Mouse (Mus musculus): ENCODE data around the gene Slc43a2. TPM values are rescaled to one million over a fixed set of nuclear protein-coding genes. Genes with fewer than 3 reads are reported as not detected.
"Not testable (repeated sequence)": the region's sequence is repeated elsewhere in the genome, so short reads cannot be mapped to it uniquely, and the experiment has no call there.

Slc43a2 gene
- polyA plus RNA-seq, 1 experiment from 2014 or later: 12.9 TPM

DNA sequence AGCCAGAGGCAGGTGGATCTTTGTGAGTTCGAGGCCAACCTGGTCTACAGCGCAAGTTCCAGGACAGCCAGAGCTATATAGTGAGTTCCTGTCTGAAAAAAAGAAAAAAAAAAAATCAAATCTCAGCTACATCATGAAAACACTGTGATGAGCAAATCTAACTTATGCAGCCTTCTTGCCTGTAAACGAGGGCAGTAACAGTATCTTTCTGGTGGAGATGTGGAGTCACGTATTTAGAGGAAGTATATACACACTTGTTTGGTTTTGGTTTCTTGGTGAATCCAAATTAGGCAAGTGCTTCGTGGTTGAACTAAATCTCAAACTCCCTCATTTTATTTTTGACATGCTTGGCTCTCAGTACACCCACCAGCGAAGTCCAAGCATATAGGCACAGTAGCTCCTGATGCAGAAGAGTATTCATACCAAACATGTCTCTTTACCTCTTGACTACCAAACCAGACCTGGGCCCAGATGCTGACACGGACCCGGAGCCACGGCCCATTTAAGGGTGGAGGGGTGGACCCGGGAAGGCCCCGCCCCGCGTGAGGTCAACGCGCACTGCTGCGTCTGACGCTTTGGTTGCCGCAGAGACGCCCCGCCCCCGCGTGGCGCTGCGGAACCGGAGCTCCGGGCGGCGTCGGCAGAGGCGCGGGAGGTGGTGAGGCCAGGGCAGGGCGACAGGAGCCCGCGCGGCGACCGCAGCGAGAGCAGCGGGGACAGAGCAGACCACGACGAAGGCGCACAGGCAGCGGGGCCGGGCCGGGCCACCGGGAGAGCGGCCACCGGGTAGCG is 56.2 kb downstream of the Slc43a2 start, which contains the start of gene Pitpna:
Gene Pitpna, plus strand, starts transcription at position 605 of the 792 bp plus-strand sequence.
- H3K36me3 ChIP-seq: 0 out of 2 replicates have a peak, but pooled peaks cover 8% of the 10 kb centered on the region
- peak within 1 kb of the TSS; percentile 97 for H3K4me3 ChIP-seq (replicated peaks)
- peak within 1 kb of the TSS; percentile 86 for H3K27ac ChIP-seq
- H3K9me3 ChIP-seq: no peaks in the 10 kb centered on the region
- H3K4me1 ChIP-seq (replicated peaks): peaks cover 16% of the 10 kb centered on the region
- WGBS: 4% methylated on average over 49 of the region's 49 CpGs
- H3K4me2 ChIP-seq (replicated peaks): peak within 1 kb of the TSS; percentile 86
- peak; percentile 87 for ATAC-seq
- peak within 1 kb of the TSS; percentile 97 for H3K9ac ChIP-seq
- H3K27me3 ChIP-seq (replicated peaks): no peaks in the 10 kb centered on the region

DNA sequence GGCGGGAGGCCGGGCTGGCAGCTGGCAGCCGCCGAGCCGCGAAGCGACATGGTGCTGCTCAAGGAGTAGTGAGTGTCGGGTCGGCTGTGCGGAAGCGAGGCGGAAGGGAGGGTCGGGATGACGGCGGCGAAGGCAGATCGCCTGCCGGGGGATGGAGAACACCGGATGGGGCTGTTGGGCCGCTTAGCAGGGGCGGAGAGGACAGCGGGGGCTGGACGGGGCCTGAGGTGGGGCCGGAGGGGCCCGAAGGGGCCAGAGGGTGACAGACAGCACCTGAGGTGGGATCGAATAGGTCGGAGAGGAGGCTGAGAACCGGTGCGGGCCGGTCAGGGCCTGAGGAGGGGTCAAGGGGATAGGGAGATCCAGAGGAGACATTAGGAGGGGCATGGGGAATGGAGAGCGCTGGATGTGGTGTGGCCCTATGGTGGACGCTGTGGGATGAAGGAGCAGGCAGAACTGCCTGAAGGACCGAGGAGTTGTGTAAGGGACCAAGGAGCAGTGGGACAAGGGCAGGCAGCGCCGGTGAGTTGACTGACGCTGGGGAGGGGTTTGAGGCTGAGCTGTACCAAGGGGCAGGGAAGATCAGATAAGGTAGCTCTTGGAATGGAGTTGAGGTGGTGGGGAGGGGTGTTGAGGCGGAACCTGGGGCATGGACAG is 56.9 kb downstream of the Slc43a2 start:
- ATAC-seq: peak; percentile 67
- Histone ChIP-seq H3K36me3 (0 out of 2 replicates have a peak, but pooled peaks cover 10% of the 10 kb centered on the region), H3K4me2 (replicated peaks) (peak overlapping the region; percentile 86), H3K27ac (peak overlapping the region; percentile 86), H3K27me3 (replicated peaks) (no peaks in the 10 kb centered on the region), H3K9me3 (no peaks in the 10 kb centered on the region), H3K4me3 (replicated peaks) (peak overlapping the region; percentile 97), H3K4me1 (replicated peaks) (peaks cover 18% of the 10 kb centered on the region), H3K9ac (peak overlapping the region; percentile 97)
- WGBS: under 1% methylated on average over 37 of the region's 37 CpGs

DNA sequence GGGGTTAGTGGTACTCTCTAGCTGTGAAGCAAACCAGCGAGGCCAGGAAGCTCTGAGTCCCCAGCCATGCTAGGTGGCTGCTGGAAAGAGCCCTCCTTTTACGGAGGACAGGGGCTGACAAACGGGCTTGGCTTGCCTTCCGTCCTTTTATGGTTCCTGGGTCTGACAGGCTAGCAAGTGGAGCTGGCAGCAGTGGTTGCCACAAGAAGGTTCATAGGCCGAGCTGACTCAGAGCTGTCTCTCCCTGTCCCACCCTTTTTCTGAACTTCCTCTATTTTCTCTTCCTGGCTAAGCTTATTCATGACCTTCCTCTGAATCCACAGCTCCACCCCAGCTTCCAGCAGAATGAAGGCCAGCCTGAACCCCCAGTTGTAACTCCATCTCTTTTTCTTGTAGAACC is 61.1 kb downstream of the Slc43a2 start:
- peaks cover 21% of the 10 kb centered on the region; the same call in 1 of the 2 replicates for H3K36me3 ChIP-seq
- H3K4me2 ChIP-seq (replicated peaks): peak overlapping the region; percentile 27; the same call in 1 of the 2 replicates
- H3K27me3 ChIP-seq (replicated peaks): no peaks in the 10 kb centered on the region
- peak; percentile 26 for ATAC-seq
- H3K9ac ChIP-seq: no peak overlapping the region
- no peak overlapping the region for H3K4me3 ChIP-seq (replicated peaks)
- H3K27ac ChIP-seq: peak overlapping the region; percentile 73
- peaks cover 21% of the 10 kb centered on the region for H3K4me1 ChIP-seq (replicated peaks)
- H3K9me3 ChIP-seq: no peaks in the 10 kb centered on the region
- 57% methylated on average over 5 of the region's 5 CpGs for WGBS

DNA sequence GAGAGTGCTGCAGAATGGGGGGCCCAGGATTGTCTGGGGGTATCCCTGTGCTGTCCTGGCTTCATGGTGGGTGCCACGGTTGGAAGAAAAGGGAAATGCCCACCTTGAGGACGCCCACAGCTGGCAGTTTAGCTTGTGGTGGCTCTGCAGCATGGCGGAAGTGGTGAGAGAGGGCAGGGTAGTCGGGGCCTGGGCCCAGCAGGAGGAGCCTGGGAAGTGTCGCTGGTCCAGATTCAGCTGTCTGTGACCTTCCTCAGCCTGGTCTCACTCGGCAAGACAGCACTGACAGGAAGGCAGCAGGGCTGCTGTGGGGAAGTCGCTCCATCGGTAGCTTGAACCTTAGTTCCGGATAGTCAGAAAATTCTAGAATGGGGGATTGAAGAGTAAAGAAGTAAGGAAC is 62.9 kb downstream of the Slc43a2 start:
- no peaks in the 10 kb centered on the region for H3K27me3 ChIP-seq (replicated peaks)
- H3K9me3 ChIP-seq: no peaks in the 10 kb centered on the region
- 83% methylated on average over 9 of the region's 9 CpGs for WGBS
- no peak overlapping the region for H3K4me2 ChIP-seq (replicated peaks)
- peaks cover 12% of the 10 kb centered on the region for H3K4me1 ChIP-seq (replicated peaks)
- no peak overlapping the region for H3K9ac ChIP-seq
- no peak for ATAC-seq
- H3K27ac ChIP-seq: no peak overlapping the region
- H3K36me3 ChIP-seq: peaks cover 21% of the 10 kb centered on the region; the same call in 1 of the 2 replicates
- H3K4me3 ChIP-seq (replicated peaks): no peak overlapping the region

DNA sequence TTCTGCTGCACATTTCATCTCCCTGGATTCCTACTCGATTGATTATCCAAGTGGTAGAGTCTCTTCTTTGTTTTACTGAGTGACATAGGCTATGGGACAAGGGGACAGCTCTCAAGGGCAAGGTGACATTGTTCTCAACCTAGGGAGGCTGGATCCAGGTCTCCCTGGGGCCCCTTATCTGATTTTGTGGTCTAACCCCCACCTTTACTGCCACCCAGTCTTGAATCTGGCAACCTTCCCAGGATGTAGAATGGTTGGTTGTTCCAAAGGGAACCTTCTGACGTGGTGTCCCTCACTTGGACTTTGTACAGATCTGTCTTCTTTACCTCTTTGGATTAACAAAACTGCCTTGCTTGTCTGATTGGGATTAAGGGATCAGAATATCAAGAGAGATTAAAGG is 63.9 kb downstream of the Slc43a2 start:
- H3K27ac ChIP-seq: no peak overlapping the region
- no peak overlapping the region for H3K4me2 ChIP-seq (replicated peaks)
- H3K9ac ChIP-seq: no peak overlapping the region
- H3K9me3 ChIP-seq: no peaks in the 10 kb centered on the region
- no peaks in the 10 kb centered on the region for H3K27me3 ChIP-seq (replicated peaks)
- H3K36me3 ChIP-seq: peaks cover 25% of the 10 kb centered on the region; the same call in 1 of the 2 replicates
- 68% methylated on average over 2 of the region's 2 CpGs for WGBS
- H3K4me3 ChIP-seq (replicated peaks): no peak overlapping the region
- peak; percentile 24; the same call in 1 of the 2 replicates for ATAC-seq
- peaks cover 9% of the 10 kb centered on the region for H3K4me1 ChIP-seq (replicated peaks)

DNA sequence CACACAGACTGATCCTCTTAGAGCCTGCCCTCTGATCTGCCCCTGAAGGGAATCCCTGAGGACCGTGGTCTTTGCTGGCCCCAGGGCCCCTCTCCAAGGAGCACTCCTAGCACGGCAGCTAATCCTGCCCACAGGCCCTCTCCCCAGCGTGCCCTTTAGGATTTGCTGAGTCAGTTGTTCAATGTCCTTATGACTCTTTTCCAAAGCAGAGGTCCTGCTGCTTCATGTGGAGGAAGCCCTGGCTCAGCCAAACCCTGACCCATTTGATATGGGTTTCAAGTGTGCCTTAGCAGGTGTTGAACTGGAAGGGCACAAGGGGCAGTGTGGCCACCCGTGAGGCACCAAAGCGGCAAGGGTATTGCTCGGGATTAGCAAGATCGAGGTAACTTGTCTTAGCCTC is 64.3 kb downstream of the Slc43a2 start:
- 83% methylated on average over 7 of the region's 7 CpGs for WGBS
- H3K27me3 ChIP-seq (replicated peaks): no peaks in the 10 kb centered on the region
- H3K9ac ChIP-seq: no peak overlapping the region
- H3K4me3 ChIP-seq (replicated peaks): no peak overlapping the region
- peaks cover 9% of the 10 kb centered on the region for H3K4me1 ChIP-seq (replicated peaks)
- no peak overlapping the region for H3K4me2 ChIP-seq (replicated peaks)
- no peak for ATAC-seq
- H3K27ac ChIP-seq: no peak overlapping the region
- no peaks in the 10 kb centered on the region for H3K9me3 ChIP-seq
- peaks cover 29% of the 10 kb centered on the region; the same call in 1 of the 2 replicates for H3K36me3 ChIP-seq

DNA sequence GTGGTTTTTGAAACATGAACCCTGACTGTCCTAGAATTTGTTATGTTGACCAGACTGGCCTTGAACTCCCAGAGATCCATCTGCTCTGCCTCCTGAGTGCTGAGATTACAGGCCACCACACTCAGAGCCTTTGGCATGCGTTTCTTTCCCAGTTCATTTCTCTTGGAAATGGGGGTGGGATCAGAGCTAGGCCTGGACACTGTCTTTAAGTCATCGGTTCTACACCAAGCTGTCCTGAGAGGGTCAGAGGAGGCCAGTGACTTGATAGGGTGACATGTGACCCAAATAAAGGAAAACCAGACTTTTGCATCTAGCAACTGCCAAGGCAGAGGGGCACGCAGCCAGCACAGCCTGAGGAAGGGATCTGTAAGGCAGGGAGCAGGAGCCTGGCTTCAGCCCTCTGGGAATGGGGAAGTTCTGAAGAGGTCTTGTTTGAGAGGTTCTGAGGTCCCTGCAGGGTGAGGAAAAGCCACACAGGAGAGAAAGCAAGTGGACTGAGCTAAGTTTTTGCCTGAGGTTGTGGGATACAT is 65.3 kb downstream of the Slc43a2 start:
- Histone ChIP-seq H3K9me3 (no peaks in the 10 kb centered on the region), H3K4me2 (replicated peaks) (no peak overlapping the region), H3K4me3 (replicated peaks) (no peak overlapping the region), H3K27me3 (replicated peaks) (no peaks in the 10 kb centered on the region), H3K4me1 (replicated peaks) (peaks cover 9% of the 10 kb centered on the region), H3K27ac (no peak overlapping the region), H3K9ac (no peak overlapping the region), H3K36me3 (peaks cover 33% of the 10 kb centered on the region; the same call in 1 of the 2 replicates)
- ATAC-seq: no peak
- whole genome bisulfite sequencing: 77% methylated on average over 3 of the region's 3 CpGs

DNA sequence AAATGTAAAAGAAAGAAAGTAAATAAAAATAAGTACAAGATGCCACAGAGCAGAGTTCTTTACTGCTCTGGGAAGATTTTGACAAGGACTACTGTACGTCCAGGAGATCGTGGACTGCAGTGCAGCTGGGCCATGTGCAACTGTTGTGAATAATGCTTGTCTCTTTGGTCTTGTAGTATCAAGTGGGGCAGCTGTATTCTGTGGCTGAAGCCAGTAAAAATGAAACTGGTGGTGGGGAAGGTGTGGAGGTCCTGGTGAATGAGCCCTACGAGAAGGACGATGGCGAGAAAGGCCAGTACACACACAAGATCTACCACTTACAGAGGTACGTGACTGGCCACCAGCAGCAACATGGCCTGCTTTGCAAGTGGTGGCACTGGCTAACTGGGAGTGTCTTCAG is 66.5 kb downstream of the Slc43a2 start:
- Histone ChIP-seq H3K36me3 (peaks cover 36% of the 10 kb centered on the region; the same call in 1 of the 2 replicates), H3K9ac (no peak overlapping the region), H3K9me3 (no peaks in the 10 kb centered on the region), H3K27ac (no peak overlapping the region), H3K4me3 (replicated peaks) (no peak overlapping the region), H3K4me1 (replicated peaks) (0 out of 2 replicates have a peak, but pooled peaks cover 2% of the 10 kb centered on the region), H3K4me2 (replicated peaks) (no peak overlapping the region), H3K27me3 (replicated peaks) (no peaks in the 10 kb centered on the region)
- ATAC-seq: no peak
- 89% methylated on average over 6 of the region's 6 CpGs for WGBS

DNA sequence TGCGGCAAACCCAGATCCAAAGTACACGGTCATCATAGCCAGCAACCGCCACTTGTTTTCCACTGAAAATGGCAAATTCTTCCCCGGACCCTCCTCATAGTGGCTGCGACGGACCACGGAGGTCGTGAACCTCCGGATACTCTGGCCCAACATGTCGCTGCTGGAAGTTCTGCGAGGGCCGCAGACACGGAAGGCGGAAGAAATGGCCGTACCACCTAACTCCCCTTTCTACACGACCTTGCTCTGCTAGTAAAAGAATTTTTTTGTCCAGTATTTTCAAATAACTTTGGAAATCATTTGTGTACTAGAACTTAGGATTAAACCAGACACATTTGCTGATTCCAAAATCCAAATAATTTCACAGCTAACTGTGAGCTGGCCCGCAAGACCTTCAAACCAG is 68.3 kb downstream of the Slc43a2 start:
- H3K36me3 ChIP-seq: peaks cover 33% of the 10 kb centered on the region; the same call in 1 of the 2 replicates
- not testable (repeated sequence) for H3K4me1 ChIP-seq (replicated peaks); H3K4me3 ChIP-seq (replicated peaks); H3K9me3 ChIP-seq; H3K9ac ChIP-seq; ATAC-seq; H3K27me3 ChIP-seq (replicated peaks); H3K27ac ChIP-seq; H3K4me2 ChIP-seq (replicated peaks)
- 89% methylated on average over 17 of the region's 17 CpGs for WGBS

DNA sequence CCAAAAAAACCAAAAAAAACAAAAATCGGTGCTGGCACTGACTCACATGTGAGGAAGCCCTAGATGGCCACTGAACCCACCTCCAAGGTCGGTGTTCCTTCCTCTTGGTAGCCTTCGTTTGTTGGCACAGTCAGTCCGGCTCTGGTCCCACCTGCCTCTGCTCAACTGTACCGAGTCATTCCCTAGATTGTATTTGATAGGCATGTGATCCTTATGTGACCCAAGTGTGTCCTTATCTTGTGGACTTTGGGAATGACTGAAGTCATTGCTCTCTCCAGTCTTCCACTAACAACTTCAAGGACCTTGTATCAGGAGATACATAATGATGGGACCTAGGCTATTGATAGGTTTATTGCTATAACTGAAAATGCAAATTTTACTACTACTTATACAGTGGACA is 73.3 kb downstream of the Slc43a2 start:
- Histone ChIP-seq H3K27ac (0 out of 2 replicates have a peak overlapping the region, but pooled peaks have one; percentile 48), H3K4me2 (replicated peaks) (no peak overlapping the region), H3K9me3 (no peaks in the 10 kb centered on the region), H3K9ac (no peak overlapping the region), H3K36me3 (peaks cover 32% of the 10 kb centered on the region; the same call in 1 of the 2 replicates), H3K27me3 (replicated peaks) (no peaks in the 10 kb centered on the region), H3K4me1 (replicated peaks) (peaks cover 7% of the 10 kb centered on the region; the same call in 1 of the 2 replicates), H3K4me3 (replicated peaks) (no peak overlapping the region)
- WGBS: 76% methylated on average over 5 of the region's 5 CpGs
- ATAC-seq: peak; percentile 79

DNA sequence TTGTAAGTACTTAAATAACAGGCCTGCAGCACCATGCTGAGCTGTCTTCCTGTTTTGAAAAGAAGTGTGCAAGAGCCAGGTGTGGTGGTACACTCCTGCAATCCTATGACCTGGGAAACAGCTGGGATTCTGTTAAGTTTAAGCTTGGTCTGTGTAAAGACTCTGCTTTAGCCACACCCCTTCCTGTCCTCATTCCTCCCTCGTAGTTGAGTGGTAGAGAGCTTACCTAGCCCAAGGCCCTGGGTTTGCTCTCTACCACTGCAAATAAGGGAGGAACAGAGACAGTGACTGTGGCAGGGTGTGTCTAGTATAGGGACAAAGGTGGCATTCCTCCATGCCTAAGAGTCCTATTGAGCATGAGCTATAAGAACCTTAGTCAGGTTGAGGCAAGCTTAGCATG is 73.8 kb downstream of the Slc43a2 start:
- 22% methylated on average over 1 of the region's 1 CpGs for WGBS

DNA sequence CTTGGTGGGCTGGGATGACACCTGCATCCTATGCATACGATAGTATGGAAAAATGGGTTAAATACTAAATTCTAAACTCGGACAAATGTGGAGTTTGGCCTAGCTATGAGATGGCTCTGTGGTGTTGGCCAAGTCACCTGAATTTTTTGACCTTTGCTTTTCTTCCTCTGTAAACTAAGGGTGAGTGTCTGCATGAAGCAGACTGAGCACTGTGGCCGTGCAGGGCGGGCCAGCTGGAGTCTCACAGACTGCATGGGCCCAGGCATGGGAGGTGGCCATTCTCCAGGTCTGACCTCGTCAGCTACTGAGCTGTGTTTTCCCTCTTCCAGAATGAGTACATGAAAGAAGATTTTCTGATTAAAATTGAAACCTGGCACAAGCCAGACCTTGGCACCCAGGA is 77.3 kb downstream of the Slc43a2 start:
- H3K27ac ChIP-seq: no peak overlapping the region
- H3K4me2 ChIP-seq (replicated peaks): no peak overlapping the region
- WGBS: 92% methylated on average over 5 of the region's 5 CpGs
- H3K4me1 ChIP-seq (replicated peaks): peaks cover 7% of the 10 kb centered on the region; the same call in 1 of the 2 replicates
- H3K9me3 ChIP-seq: no peaks in the 10 kb centered on the region
- H3K27me3 ChIP-seq (replicated peaks): no peaks in the 10 kb centered on the region
- H3K9ac ChIP-seq: no peak overlapping the region
- peaks cover 22% of the 10 kb centered on the region for H3K36me3 ChIP-seq
- no peak for ATAC-seq
- H3K4me3 ChIP-seq (replicated peaks): no peak overlapping the region

More for the DNA sequence above, 73.8 kb downstream of the Slc43a2 start:
- H3K9ac ChIP-seq: no peak overlapping the region
- peaks cover 33% of the 10 kb centered on the region for H3K36me3 ChIP-seq
- H3K4me3 ChIP-seq (replicated peaks): no peak overlapping the region
- no peaks in the 10 kb centered on the region for H3K9me3 ChIP-seq
- peaks cover 7% of the 10 kb centered on the region; the same call in 1 of the 2 replicates for H3K4me1 ChIP-seq (replicated peaks)
- H3K27ac ChIP-seq: peak overlapping the region; percentile 48
- peak; percentile 90 for ATAC-seq
- no peaks in the 10 kb centered on the region for H3K27me3 ChIP-seq (replicated peaks)
- H3K4me2 ChIP-seq (replicated peaks): no peak overlapping the region; the same call in 1 of the 2 replicates
